Mouse (Mus musculus) hindbrain, embryonic 10.5 days (tissue): ENCODE measurements around the gene Dnah12. TPM values are rescaled to one million over a fixed set of nuclear protein-coding genes. Genes with fewer than 3 reads are reported as not detected.

ENCODE experiments used
- DNase-seq: peaks from one replicate; pipeline ENCODE4 v3.0.0-alpha.2; 2017; ENCODE audit warnings: low spot score
- H3K27ac ChIP-seq: fragments of 300-500 bp; sonication (generic); 2 replicates; pipeline ENCODE4 v1.5.1; 2016; ENCODE audit warnings: mild to moderate bottlenecking, moderate library complexity
- H3K27me3 ChIP-seq: fragments of 300-500 bp; sonication (generic); 2 replicates; pipeline ENCODE4 v1.6.1; 2016; ENCODE audit warnings: mild to moderate bottlenecking; ENCODE audit not compliant: poor library complexity, insufficient read depth, severe bottlenecking
- H3K36me3 ChIP-seq: fragments of 300-500 bp; sonication (generic); 2 replicates; pipeline ENCODE4 v1.6.1; 2016; ENCODE audit warnings: mild to moderate bottlenecking, moderate library complexity
- H3K4me1 ChIP-seq: fragments of 300-500 bp; sonication (generic); replicated peaks from 2 replicates; pipeline ENCODE4 v1.6.1; 2016; ENCODE audit warnings: mild to moderate bottlenecking
- H3K4me3 ChIP-seq: fragments of 300-500 bp; sonication (generic); 2 replicates; pipeline ENCODE4 v1.5.1; 2016; ENCODE audit warnings: mild to moderate bottlenecking, moderate library complexity
- H3K9me3 ChIP-seq: fragments of 300-500 bp; sonication (generic); 2 replicates; pipeline ENCODE4 v1.6.1; 2016; ENCODE audit warnings: mild to moderate bottlenecking, moderate library complexity
- WGBS: fragments of 180-500 bp; shearing (Covaris S2); methylation state at CpG from one replicate; pipeline ENCODE4 v1.1.7; 2016; 5-methylcytosine and 5-hydroxymethylcytosine counted together
- polyA plus RNA-seq: library from polyadenylated mRNA; unstranded; fragments of >200 nt; fragmentation: Nextera tagmentation; extraction: Ambion mirVana; gene quantifications from 2 replicates; pipeline ENCODE4 v1.2.1, GENCODE M21; 2016

The Dnah12 gene
- polyA plus RNA-seq, 1 experiment from 2014 or later, result 0.09 TPM

- Histone ChIP-seq H3K27me3 (no peaks in the 10 kb centered on the region), H3K36me3 (no peaks in the 10 kb centered on the region), H3K27ac (no peak overlapping the region), H3K9me3 (no peaks in the 10 kb centered on the region), H3K4me3 (no peak overlapping the region), H3K4me1 (no peaks in the 10 kb centered on the region)
- no peak for DNase-seq
- WGBS, result 77% methylated on average over 2 of the region's 2 CpGs
Observed at GRCm38 (mm10) chr14:26854066-26854465, 161.0 kb downstream of the Dnah12 start.

DNA sequence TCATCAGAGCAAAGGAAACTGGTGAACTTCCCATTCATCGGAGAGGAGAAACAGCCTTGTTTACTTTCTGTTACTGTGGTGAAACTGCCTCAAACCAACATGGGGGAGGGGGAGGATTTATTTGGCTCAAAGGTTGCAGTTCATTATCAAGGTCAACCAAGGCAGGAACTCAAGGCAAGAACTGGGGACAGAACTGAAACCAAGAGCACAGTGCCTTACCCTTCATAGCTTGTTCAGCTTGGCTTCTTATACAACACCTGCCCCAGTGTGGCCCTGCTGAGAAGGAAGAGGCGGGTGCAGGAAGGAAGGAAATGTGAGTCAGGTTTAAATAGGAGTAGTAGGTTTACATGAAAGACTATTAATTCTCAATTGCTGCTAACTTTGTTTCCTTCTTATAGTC lies 165.3 kb downstream of the Dnah12 start:
- no peak overlapping the region for H3K4me3 ChIP-seq
- 73% methylated on average over 2 of the region's 2 CpGs for WGBS
- H3K27ac ChIP-seq, result no peak overlapping the region
- no peaks in the 10 kb centered on the region for H3K27me3 ChIP-seq
- H3K9me3 ChIP-seq, result no peaks in the 10 kb centered on the region
- DNase-seq, result no peak
- no peaks in the 10 kb centered on the region for H3K4me1 ChIP-seq
- no peaks in the 10 kb centered on the region for H3K36me3 ChIP-seq

GRCm38 (mm10) chr14:26859024-26859423 lies 165.9 kb downstream of the Dnah12 start:
- WGBS, result 87% methylated on average over 3 of the region's 3 CpGs
- Histone ChIP-seq H3K9me3 (no peaks in the 10 kb centered on the region), H3K4me1 (no peaks in the 10 kb centered on the region)

GRCm38 (mm10) chr14:26867356-26867755 lies 174.3 kb downstream of the Dnah12 start:
- Histone ChIP-seq H3K4me3 (no peak overlapping the region), H3K36me3 (no peaks in the 10 kb centered on the region), H3K9me3 (no peaks in the 10 kb centered on the region), H3K27me3 (no peaks in the 10 kb centered on the region), H3K4me1 (no peaks in the 10 kb centered on the region), H3K27ac (no peak overlapping the region)
- 71% methylated on average over 9 of the region's 9 CpGs for WGBS
- no peak for DNase-seq

More at GRCm38 (mm10) chr14:26859024-26859423, 165.9 kb downstream of the Dnah12 start:
- Histone ChIP-seq H3K27me3 (no peaks in the 10 kb centered on the region), H3K27ac (no peak overlapping the region), H3K4me3 (no peak overlapping the region), H3K36me3 (no peaks in the 10 kb centered on the region)
- DNase-seq, result no peak

- H3K4me3 ChIP-seq, result no peak overlapping the region
- whole genome bisulfite sequencing, result 85% methylated on average over 5 of the region's 5 CpGs
- no peaks in the 10 kb centered on the region for H3K9me3 ChIP-seq
- H3K27ac ChIP-seq, result no peak overlapping the region
- no peaks in the 10 kb centered on the region for H3K27me3 ChIP-seq
- H3K36me3 ChIP-seq, result no peaks in the 10 kb centered on the region
- H3K4me1 ChIP-seq, result no peaks in the 10 kb centered on the region
- DNase-seq, result no peak
Observed at GRCm38 (mm10) chr14:26868299-26868698, 175.2 kb downstream of the Dnah12 start.

DNA sequence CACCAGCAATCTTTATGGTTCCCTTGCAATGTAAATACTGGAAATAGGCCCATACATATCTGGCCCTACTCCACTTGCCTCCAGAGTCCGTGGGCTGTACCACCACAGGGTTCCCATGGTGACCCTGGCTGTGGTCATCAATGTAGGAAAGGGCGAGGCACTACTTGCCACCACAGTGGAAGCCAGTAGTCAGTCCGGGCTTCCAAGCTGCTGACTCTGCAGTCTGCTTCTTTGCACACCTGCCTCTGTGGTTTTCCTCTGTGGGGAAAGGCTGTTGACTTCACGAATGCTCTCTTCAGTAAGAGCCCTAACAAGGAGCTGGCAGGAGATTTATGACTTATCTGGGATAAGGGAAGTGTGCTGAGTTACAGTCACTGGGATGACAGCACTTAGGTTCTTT lies 185.7 kb downstream of the Dnah12 start:
- H3K27me3 ChIP-seq, result no peaks in the 10 kb centered on the region
- H3K27ac ChIP-seq, result no peak overlapping the region
- no peak for DNase-seq
- no peak overlapping the region for H3K4me3 ChIP-seq
- WGBS, result 79% methylated on average over 4 of the region's 4 CpGs
- H3K4me1 ChIP-seq, result no peaks in the 10 kb centered on the region
- no peaks in the 10 kb centered on the region for H3K36me3 ChIP-seq
- H3K9me3 ChIP-seq, result no peaks in the 10 kb centered on the region

GRCm38 (mm10) chr14:26879976-26880375 lies 186.9 kb downstream of the Dnah12 start:
- no peaks in the 10 kb centered on the region for H3K4me1 ChIP-seq
- no peak overlapping the region for H3K27ac ChIP-seq
- no peak overlapping the region for H3K4me3 ChIP-seq
- H3K27me3 ChIP-seq, result no peaks in the 10 kb centered on the region
- no peaks in the 10 kb centered on the region for H3K36me3 ChIP-seq
- DNase-seq, result no peak
- WGBS, result 70% methylated on average over 2 of the region's 2 CpGs
- no peaks in the 10 kb centered on the region for H3K9me3 ChIP-seq

DNA sequence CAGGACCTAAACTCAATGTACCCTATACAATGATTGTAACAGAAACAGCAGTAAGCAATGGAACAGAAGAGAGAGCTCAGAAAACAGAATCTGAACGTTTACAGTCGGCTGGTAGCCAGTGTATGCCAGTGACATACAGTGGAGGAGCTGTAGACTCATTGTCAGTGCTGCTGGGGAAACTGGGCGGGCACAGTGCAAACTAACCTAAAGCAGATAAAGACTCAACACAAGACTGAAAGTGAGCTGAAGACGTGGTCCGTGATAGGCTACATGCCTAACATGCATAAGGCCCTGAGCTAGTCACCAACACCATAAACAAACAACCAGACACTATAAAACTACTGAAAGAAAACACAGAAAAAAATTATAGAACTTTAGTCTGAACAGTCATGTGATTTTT lies 188.6 kb downstream of the Dnah12 start:
- WGBS, result 85% methylated on average over 5 of the region's 5 CpGs
- no peak overlapping the region for H3K4me3 ChIP-seq

DNA sequence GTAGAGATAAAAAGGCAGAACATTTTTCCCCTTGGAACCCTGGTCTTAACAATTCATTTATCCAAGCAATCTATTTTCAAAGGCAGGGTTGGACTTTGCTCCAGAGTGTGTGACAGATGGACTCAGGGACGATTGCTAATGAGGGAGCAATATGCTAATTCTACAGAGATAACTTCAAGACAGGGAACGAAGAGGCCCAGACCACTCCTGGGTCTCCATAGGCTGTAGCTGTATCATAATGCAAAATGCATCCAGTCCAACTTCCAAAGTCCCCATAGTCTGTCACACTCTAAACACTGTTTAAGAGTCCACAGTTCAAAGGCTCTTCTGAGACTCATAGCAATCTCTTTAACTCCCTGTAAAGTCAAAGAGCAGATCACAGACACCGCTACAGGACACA lies 194.2 kb downstream of the Dnah12 start:
- Histone ChIP-seq H3K36me3 (no peaks in the 10 kb centered on the region), H3K27me3 (no peaks in the 10 kb centered on the region)

More for the DNA sequence above, 188.6 kb downstream of the Dnah12 start:
- DNase-seq, result no peak
- H3K36me3 ChIP-seq, result no peaks in the 10 kb centered on the region
- no peaks in the 10 kb centered on the region for H3K9me3 ChIP-seq
- H3K27ac ChIP-seq, result no peak overlapping the region
- no peaks in the 10 kb centered on the region for H3K4me1 ChIP-seq
- no peaks in the 10 kb centered on the region for H3K27me3 ChIP-seq

GRCm38 (mm10) chr14:26890777-26891176 lies 197.7 kb downstream of the Dnah12 start:
- Histone ChIP-seq H3K36me3 (no peaks in the 10 kb centered on the region), H3K27me3 (no peaks in the 10 kb centered on the region), H3K4me3 (no peak overlapping the region), H3K4me1 (no peaks in the 10 kb centered on the region), H3K27ac (no peak overlapping the region), H3K9me3 (no peaks in the 10 kb centered on the region)
- 89% methylated on average over 3 of the region's 3 CpGs for WGBS
- no peak for DNase-seq

More for the DNA sequence above, 194.2 kb downstream of the Dnah12 start:
- no peak for DNase-seq
- no peak overlapping the region for H3K4me3 ChIP-seq
- WGBS, result 76% methylated on average over 3 of the region's 3 CpGs
- no peaks in the 10 kb centered on the region for H3K4me1 ChIP-seq
- no peak overlapping the region for H3K27ac ChIP-seq
- H3K9me3 ChIP-seq, result no peaks in the 10 kb centered on the region

GRCm38 (mm10) chr14:26894392-26894791 lies 201.3 kb downstream of the Dnah12 start, which contains the start of gene Asb14:
Gene Asb14 (plus strand): TSS chr14:26894557.
- no peaks in the 10 kb centered on the region for H3K27me3 ChIP-seq
- no peak within 1 kb of the TSS for H3K4me3 ChIP-seq
- H3K4me1 ChIP-seq, result peaks cover 5% of the 10 kb centered on the region; the same call in 1 of the 2 replicates
- H3K9me3 ChIP-seq, result no peaks in the 10 kb centered on the region
- WGBS, result 96% methylated on average over 4 of the region's 4 CpGs
- no peak for DNase-seq
- no peak within 1 kb of the TSS for H3K27ac ChIP-seq
- no peaks in the 10 kb centered on the region for H3K36me3 ChIP-seq

GRCm38 (mm10) chr14:26899490-26899889 lies 206.4 kb downstream of the Dnah12 start:
- no peak for DNase-seq
- Histone ChIP-seq H3K9me3 (no peaks in the 10 kb centered on the region), H3K27me3 (no peaks in the 10 kb centered on the region), H3K36me3 (no peaks in the 10 kb centered on the region), H3K4me1 (peaks cover 5% of the 10 kb centered on the region; the same call in 1 of the 2 replicates), H3K27ac (no peak overlapping the region), H3K4me3 (no peak overlapping the region)
- WGBS, result 91% methylated on average over 2 of the region's 2 CpGs

GRCm38 (mm10) chr14:26900893-26901292 lies 207.8 kb downstream of the Dnah12 start:
- Histone ChIP-seq H3K4me3 (no peak overlapping the region), H3K27ac (no peak overlapping the region), H3K36me3 (no peaks in the 10 kb centered on the region), H3K27me3 (no peaks in the 10 kb centered on the region), H3K4me1 (peaks cover 5% of the 10 kb centered on the region; the same call in 1 of the 2 replicates), H3K9me3 (no peaks in the 10 kb centered on the region)
- 88% methylated on average over 12 of the region's 12 CpGs for WGBS
- DNase-seq, result no peak

- Histone ChIP-seq H3K27me3 (no peaks in the 10 kb centered on the region), H3K27ac (no peak overlapping the region), H3K4me1 (0 out of 2 replicates have a peak, but pooled peaks cover 2% of the 10 kb centered on the region), H3K36me3 (no peaks in the 10 kb centered on the region), H3K4me3 (no peak overlapping the region), H3K9me3 (no peaks in the 10 kb centered on the region)
- DNase-seq, result no peak
- WGBS, result 85% methylated on average over 4 of the region's 4 CpGs
Observed at GRCm38 (mm10) chr14:26907401-26907800, 214.3 kb downstream of the Dnah12 start.
